Mouse (Mus musculus): ENCODE data around the gene Ilf2. TPM values are rescaled to one million over a fixed set of nuclear protein-coding genes. Genes with fewer than 3 reads are reported as not detected.

The Ilf2 gene
- polyA plus RNA-seq, 1 experiment from 2014 or later: 351 TPM

DNA sequence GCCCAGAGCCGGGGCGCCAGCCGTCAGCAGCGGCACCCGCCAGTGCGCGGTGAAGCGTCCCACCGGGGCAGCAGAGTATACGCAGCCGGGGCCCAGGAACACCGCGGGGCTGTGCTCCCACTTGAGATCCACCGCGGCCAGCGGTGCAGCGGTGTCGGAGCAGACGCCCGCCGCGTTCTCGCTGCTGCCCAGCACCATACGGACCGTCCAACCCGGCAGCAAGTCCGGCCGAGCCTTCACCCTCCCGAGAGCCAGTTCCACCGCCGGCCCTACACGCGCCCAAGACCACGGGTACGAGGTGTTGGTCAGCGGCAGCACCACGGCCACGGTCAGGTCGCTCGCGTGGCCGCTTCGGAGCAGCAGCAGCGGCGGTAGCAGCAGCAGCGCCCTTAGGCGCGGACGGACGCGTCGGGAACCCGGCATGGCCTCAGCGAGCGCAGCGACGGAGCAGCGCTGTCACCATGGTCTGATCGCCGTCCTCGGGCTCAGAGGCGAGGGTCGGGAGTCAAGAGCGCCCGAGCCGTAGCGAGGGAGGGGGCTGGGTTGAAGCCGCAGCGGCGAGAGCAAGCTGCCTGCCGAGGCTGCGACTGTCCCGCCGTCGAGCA, 10.7 kb upstream of the Ilf2 start:
- 0 out of 2 replicates have a peak, but pooled peaks have one; percentile 27 for ATAC-seq (ENCODE audit: low FRiP score)
- peak overlapping the region; percentile 90 for H3K4me2 ChIP-seq

DNA sequence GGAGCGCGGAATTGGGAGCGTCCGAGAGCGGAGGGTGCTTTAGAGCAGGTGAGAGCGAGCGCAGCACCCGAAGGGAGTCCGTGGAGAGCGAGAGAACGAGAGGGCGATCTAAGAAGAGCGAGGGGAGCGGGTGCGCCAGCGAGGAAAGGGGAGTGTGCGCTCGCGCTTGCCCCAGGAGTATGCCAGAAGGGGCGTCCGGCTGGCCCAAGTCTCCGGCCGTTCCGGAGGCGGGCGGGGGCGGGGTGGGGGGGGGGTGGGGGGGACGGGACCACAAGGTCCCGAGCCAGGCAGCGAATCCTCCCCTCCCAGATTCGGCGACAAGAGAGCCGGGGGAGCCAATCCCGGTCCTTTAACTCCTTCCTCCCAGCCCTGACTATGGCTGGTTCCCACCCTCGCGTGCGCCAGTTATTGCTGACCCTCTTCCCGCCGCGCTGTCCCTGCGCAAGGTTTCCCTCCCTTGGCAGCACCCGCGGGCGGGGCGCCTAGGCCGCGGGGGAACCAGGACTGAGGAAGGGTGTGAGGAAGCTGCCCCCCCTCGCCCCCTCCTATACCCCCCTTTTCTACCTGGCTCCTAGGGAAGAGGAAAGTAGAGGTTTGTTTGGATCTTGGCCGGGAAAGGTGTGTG, 10.1 kb upstream of the Ilf2 start, which contains the start of gene Npr1:
Gene Npr1 (minus strand): TSS at position 181 of the 625 bp plus-strand sequence.
- Histone ChIP-seq H3K9ac (peak within 1 kb of the TSS; percentile 43), H3K4me1 (peaks cover 14% of the 10 kb centered on the region), H3K4me3 (replicated peaks) (peak within 1 kb of the TSS; percentile 50), H3K4me2 (peak within 1 kb of the TSS; percentile 90), H3K27ac (no peak within 1 kb of the TSS), H3K27me3 (peaks cover 67% of the 10 kb centered on the region), H3K36me3 (replicated peaks) (no peaks in the 10 kb centered on the region), H3K9me3 (no peaks in the 10 kb centered on the region)
- peak; percentile 61 for ATAC-seq (ENCODE audit: low FRiP score)
- WGBS: under 1% methylated on average over 43 of the region's 49 CpGs

More for the DNA sequence above, 10.7 kb upstream of the Ilf2 start:
- Histone ChIP-seq H3K36me3 (replicated peaks) (no peaks in the 10 kb centered on the region), H3K27ac (no peak overlapping the region), H3K4me3 (replicated peaks) (peak overlapping the region; percentile 50), H3K4me1 (peaks cover 14% of the 10 kb centered on the region), H3K9me3 (no peaks in the 10 kb centered on the region), H3K9ac (peak overlapping the region; percentile 43), H3K27me3 (peaks cover 71% of the 10 kb centered on the region)
- WGBS: 1% methylated on average over 75 of the region's 75 CpGs

DNA sequence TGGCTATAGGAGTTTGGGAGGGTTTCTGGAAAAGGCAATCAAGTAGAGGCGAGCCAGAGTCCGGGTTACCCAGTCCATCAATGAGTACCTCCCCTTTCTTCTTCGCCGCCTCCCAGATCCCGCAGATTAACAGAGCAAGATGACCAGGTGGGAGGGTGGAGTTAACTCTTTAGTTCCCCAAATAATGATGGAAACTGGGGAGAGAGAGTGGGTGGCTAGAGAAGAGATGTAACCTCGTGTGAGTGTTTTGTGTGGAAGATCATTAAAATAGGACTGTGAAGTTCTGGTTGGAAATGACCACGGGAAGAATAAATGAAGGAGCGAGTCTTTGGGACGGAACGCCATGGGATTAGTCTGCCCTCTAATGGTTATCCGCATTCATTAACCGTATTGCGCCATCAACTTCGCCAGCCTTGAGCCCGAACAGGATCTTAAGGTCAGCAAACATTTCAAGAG, 9.6 kb upstream of the Ilf2 start:
- Histone ChIP-seq H3K27me3 (peaks cover 61% of the 10 kb centered on the region), H3K4me1 (peaks cover 14% of the 10 kb centered on the region), H3K4me3 (replicated peaks) (peak overlapping the region; percentile 50), H3K4me2 (peak overlapping the region; percentile 90), H3K36me3 (replicated peaks) (no peaks in the 10 kb centered on the region), H3K27ac (no peak overlapping the region), H3K9me3 (no peaks in the 10 kb centered on the region), H3K9ac (peak overlapping the region; percentile 43; the same call in 1 of the 2 replicates)
- peak; percentile 56 for ATAC-seq (ENCODE audit: low FRiP score)
- WGBS: 0% methylated on average over 15 of the region's 15 CpGs

DNA sequence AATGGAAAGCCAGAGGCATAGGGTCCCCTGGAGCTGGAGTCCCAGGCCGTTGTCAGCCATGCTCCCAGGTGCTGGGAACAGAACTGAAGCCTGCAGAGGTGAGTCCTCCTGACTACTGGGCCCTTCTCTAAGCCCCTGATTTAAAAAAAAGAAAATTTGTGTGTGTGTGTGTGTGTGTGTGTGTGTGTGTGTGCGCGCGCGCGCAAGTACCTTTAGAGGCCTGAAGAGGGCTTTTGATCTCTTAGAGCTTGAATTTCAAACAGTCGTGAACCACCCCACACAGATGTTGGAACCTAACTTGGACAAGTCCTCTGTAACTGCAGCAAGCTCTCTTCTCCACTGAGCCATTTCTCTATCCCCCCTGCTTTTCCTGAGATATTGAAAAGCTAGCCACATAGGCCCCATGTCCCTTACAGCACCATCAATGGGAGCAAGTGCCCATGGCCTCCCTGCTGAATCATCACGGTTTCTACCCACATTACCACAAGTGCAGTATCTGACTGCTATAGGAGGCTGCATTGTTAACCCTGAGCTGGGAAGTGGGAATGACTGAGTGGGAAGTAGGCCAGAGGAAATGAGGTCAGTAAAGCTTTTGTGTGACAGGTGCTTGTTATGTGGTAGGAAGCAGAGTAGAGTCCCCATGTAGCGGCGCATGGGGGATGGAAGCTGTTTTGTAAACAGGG, 8.2 kb upstream of the Ilf2 start:
- Histone ChIP-seq H3K36me3 (replicated peaks) (no peaks in the 10 kb centered on the region), H3K4me1 (peaks cover 14% of the 10 kb centered on the region), H3K27me3 (peaks cover 47% of the 10 kb centered on the region), H3K9ac (no peak overlapping the region), H3K27ac (no peak overlapping the region), H3K4me3 (replicated peaks) (no peak overlapping the region), H3K9me3 (no peaks in the 10 kb centered on the region), H3K4me2 (no peak overlapping the region)
- ATAC-seq (ENCODE audit: low FRiP score): no peak
- 93% methylated on average over 10 of the region's 10 CpGs for WGBS

DNA sequence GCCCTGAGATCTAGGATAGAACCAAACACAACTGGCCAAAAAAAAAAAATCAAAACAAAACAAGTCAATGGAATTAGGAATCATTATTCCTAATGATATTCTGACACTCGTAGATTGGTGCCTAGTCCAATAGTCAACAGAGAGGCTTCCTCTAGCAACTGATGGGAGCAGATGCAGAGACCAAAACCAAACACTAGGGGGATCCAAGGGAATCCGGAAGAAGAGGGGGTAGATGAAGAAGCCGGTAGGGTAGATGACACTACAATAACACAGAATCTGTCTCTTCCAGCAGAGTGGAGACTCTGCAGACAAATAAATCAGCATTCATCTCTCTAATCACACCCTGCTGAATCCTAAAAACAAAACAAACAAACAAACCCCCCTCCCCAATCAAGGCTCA, 3.7 kb upstream of the Ilf2 start:
- Histone ChIP-seq H3K4me3 (replicated peaks) (no peak overlapping the region), H3K9ac (no peak overlapping the region), H3K36me3 (replicated peaks) (no peaks in the 10 kb centered on the region), H3K27ac (no peak overlapping the region), H3K9me3 (no peaks in the 10 kb centered on the region), H3K4me1 (peaks cover 5% of the 10 kb centered on the region), H3K4me2 (no peak overlapping the region), H3K27me3 (peaks cover 9% of the 10 kb centered on the region; the same call in 1 of the 2 replicates)
- WGBS: 35% methylated on average over 3 of the region's 3 CpGs
- ATAC-seq (ENCODE audit: low FRiP score): no peak

DNA sequence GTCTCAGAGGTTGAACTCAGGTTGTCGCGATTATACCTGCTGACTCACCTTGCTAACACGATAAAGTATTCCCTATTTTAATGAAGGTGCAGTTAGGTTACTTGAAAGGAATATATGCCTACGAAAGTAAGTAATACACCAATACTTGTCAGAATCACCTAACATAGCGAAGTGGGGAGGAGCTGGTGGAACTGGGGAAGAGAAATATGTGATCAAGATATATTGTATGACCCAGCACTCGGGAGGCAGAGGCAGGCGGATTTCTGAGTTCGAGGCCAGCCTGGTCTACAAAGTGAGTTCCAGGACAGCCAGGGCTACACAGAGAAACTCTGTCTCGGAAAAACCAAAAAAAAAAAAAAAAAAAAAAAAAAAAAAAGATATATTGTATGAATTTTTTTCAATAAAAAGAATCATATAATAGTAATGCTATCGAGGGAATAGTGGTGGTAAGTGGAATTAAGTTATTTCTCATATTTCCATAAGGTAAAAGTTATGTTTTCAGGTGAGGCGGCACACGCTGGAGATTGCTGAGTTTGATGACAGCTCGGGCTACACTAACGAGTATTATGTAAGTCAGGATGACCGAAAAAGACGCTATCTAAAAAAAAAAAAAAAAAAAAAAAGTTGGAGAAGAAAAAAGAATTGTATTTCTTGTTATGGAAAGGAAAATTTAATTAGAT, 635 bp upstream of the Ilf2 start:
- peaks cover 11% of the 10 kb centered on the region for H3K4me1 ChIP-seq
- no peak overlapping the region for H3K4me2 ChIP-seq
- 45% methylated on average over 16 of the region's 16 CpGs for WGBS
- H3K9me3 ChIP-seq: no peaks in the 10 kb centered on the region
- H3K9ac ChIP-seq: no peak overlapping the region
- H3K27me3 ChIP-seq: no peaks in the 10 kb centered on the region
- ATAC-seq (ENCODE audit: low FRiP score): peak; percentile 42
- H3K27ac ChIP-seq: no peak overlapping the region
- peaks cover 29% of the 10 kb centered on the region for H3K36me3 ChIP-seq (replicated peaks)
- 0 out of 2 replicates have a peak overlapping the region, but pooled peaks have one; percentile 19 for H3K4me3 ChIP-seq (replicated peaks)

DNA sequence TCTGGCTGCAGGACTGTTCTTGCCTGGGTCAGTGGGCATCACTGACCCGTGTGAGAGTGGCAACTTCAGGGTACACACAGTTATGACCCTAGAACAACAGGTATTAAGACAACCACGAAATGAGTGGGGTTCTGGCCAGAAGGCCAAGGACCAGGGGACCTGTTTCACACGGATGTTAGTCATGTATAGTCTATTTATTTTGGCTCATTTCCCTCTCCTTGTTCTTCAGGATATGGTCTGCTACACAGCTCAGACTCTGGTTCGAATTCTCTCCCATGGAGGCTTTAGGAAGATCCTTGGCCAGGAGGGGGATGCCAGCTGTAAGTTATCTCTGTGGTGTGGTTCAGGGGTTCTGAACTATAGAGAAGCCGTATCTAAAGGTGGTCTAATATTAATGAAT, 11.1 kb downstream of the Ilf2 start:
- no peak overlapping the region for H3K4me2 ChIP-seq
- no peak overlapping the region for H3K9ac ChIP-seq
- H3K36me3 ChIP-seq (replicated peaks): peaks cover 69% of the 10 kb centered on the region
- H3K4me1 ChIP-seq: peaks cover 9% of the 10 kb centered on the region
- H3K9me3 ChIP-seq: no peaks in the 10 kb centered on the region
- no peak for ATAC-seq (ENCODE audit: low FRiP score)
- no peaks in the 10 kb centered on the region for H3K27me3 ChIP-seq
- no peak overlapping the region for H3K27ac ChIP-seq
- no peak overlapping the region for H3K4me3 ChIP-seq (replicated peaks)
- 86% methylated on average over 5 of the region's 5 CpGs for WGBS

DNA sequence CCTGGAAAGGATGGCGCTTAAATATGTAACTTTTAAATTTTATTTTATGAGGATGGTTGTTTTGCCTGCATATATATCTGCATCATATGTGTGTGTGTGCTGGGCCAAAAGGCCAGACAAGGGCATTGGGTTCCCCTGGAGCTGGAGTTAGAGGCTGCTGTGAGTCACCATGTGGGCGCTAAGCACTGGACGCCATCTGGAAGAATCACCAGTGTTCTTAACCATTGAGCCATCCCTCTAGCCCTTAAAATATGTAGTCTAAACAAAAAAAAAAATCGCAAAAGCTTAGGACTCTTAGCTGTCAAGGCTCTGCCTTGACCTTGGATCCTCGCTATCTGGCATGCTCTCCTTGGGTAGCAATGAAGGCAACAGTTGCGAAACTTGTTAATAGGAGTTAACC, 12.7 kb downstream of the Ilf2 start:
- no peak overlapping the region for H3K27ac ChIP-seq
- WGBS: 94% methylated on average over 6 of the region's 6 CpGs
- peaks cover 9% of the 10 kb centered on the region for H3K4me1 ChIP-seq
- no peaks in the 10 kb centered on the region for H3K27me3 ChIP-seq
- peaks cover 53% of the 10 kb centered on the region for H3K36me3 ChIP-seq (replicated peaks)
- no peak for ATAC-seq (ENCODE audit: low FRiP score)
- no peak overlapping the region for H3K9ac ChIP-seq
- no peaks in the 10 kb centered on the region for H3K9me3 ChIP-seq
- no peak overlapping the region for H3K4me3 ChIP-seq (replicated peaks)
- no peak overlapping the region for H3K4me2 ChIP-seq

DNA sequence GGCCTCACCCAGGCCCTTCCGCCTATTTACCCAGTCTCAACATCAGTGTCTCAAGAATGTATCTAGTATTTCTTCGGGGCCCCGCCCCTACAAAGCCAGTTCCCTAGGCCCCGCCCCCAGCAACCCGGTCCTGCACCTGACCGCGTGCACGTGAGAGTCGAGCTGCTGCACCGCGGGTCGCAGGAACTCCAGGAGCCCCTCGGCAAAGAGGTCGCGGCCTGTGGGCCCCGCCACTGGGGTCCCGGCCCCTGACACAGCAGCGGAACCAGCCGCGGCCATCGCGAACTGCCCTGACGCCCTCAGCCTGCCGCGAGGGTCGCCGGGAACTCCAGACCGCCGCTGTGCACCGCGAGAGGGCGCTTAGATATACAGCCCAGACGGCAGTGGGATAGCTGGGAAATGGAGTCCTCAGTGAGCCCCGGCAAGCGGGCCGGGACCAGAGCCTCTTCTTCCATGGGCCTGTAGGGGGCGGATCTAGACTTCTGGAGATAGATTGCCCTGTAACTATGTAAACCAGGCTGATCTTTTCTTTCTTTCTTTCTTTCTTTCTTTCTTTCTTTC, 14.8 kb downstream of the Ilf2 start, which contains the start of gene Snapin:
Gene Snapin (minus strand): TSS at position 338 of the 561 bp plus-strand sequence.
- H3K9me3 ChIP-seq: no peaks in the 10 kb centered on the region
- peak within 1 kb of the TSS; percentile 38; the same call in 1 of the 2 replicates for H3K27ac ChIP-seq
- peak within 1 kb of the TSS; percentile 63 for H3K4me2 ChIP-seq
- peak within 1 kb of the TSS; percentile 72 for H3K9ac ChIP-seq
- under 1% methylated on average over 37 of the region's 37 CpGs for WGBS
- peaks cover 42% of the 10 kb centered on the region for H3K36me3 ChIP-seq (replicated peaks)
- ATAC-seq (ENCODE audit: low FRiP score): peak; percentile 98
- H3K27me3 ChIP-seq: no peaks in the 10 kb centered on the region
- peak within 1 kb of the TSS; percentile 66 for H3K4me3 ChIP-seq (replicated peaks)
- H3K4me1 ChIP-seq: peaks cover 9% of the 10 kb centered on the region

DNA sequence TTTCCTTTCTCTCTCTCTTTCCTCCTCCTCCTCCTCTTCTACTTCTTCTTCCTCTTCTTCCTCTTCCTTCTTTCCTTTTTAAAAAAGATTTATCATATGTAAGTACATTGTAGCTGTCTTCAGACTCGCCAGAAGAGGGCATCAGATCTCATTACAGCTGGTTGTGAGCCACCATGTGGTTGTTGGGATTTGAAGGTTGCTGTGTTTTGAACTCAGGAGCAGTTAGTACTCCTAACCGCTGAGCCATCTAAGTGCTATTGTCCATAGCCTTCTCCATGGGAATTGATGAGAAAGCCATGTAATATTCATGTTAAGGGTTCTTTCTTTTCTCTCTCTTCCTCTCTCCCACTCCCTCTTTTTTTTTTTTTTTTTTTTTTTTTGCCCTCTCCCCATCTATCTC, 15.4 kb downstream of the Ilf2 start:
- 0 out of 2 replicates have a peak, but pooled peaks have one; percentile 13 for ATAC-seq (ENCODE audit: low FRiP score)
- H3K4me2 ChIP-seq: no peak overlapping the region
- H3K4me3 ChIP-seq (replicated peaks): no peak overlapping the region
- no peaks in the 10 kb centered on the region for H3K9me3 ChIP-seq
- no peak overlapping the region for H3K9ac ChIP-seq
- peaks cover 9% of the 10 kb centered on the region for H3K4me1 ChIP-seq
- no peaks in the 10 kb centered on the region for H3K27me3 ChIP-seq
- H3K27ac ChIP-seq: no peak overlapping the region
- H3K36me3 ChIP-seq (replicated peaks): peaks cover 42% of the 10 kb centered on the region
- whole genome bisulfite sequencing: 43% methylated on average over 2 of the region's 2 CpGs

DNA sequence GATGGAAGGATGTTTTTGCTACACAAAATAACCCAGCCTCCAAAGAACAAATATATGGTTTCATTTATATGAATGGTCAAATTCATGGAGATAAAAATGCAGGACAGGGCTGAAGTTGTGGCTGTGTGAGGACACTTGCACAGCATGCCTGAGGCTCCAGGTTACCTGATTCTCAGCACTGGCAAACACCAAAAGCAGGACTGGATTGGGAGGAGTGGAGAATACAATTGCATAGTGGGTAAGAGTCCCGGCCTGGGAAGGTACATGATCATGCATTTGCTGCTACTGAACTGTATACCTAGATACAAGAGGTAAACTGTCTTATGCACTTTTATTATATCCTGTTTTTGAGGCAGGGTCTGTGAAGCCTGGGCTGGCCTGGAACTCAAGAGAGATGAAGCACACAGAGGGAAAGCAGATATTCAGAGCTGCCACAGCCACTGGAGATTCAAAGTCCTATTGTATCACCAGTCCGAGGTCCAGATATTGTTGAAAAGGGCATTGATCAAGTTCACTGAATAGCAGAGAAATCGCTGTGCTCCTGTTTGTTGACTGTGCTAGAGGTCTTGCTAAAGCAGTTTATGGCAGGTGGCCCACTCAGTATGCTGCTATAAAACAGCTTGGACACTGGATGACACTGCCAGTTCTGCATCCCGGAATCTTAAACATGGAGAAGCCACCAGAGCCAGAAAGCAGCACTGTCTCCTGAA, 18.1 kb downstream of the Ilf2 start:
- Histone ChIP-seq H3K4me2 (no peak overlapping the region), H3K27ac (no peak overlapping the region), H3K36me3 (replicated peaks) (peaks cover 43% of the 10 kb centered on the region), H3K9ac (no peak overlapping the region), H3K27me3 (no peaks in the 10 kb centered on the region), H3K4me3 (replicated peaks) (no peak overlapping the region), H3K4me1 (peaks cover 9% of the 10 kb centered on the region), H3K9me3 (no peaks in the 10 kb centered on the region)
- 62% methylated on average over 4 of the region's 4 CpGs for WGBS
- ATAC-seq (ENCODE audit: low FRiP score): no peak
